Mouse (Mus musculus) embryo, embryonic 11 days (tissue): ENCODE data around the gene Cct5.

Experiments
- DNase-seq: peaks from one replicate; pipeline ENCODE4 v3.0.0-alpha.2; 2015

Gene Cct5

DNA sequence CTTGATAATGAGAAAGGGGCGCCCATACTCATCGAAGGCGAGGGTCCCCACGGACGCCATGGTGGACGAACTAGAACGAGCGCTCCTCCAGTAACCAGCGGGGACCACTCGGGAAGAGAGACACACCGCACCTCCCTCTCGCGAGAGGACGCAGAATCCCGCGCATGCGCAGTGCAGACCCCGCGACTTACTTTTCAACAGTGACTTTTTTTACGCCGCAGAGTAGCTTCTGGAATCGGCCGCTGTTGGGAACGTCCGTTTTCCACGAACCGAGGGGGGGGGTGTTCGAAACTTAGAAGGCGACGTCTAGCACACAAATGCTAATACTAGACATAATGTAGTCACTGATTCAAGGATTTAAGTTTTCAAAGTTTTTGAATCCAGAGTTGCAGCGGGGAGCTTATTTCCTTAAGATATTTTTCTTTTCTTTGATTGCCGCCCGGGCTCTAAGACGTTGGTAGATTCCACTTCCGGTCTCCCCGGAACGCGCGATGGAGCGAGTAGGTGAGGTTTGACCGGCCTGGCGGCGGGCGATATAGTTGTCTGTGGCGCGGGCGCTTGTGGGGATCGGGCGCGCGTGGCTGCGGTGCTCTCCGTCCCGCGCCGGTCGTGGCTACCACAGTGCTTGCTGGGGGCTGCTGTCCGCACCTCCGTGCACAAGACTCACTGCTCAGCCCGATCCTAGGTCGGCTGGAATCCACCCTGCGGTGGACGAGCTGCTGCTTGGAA lies at the start of gene Cct5, which contains the start of gene Fam173b:
Gene Cct5, minus strand, starts transcription at position 159 of the 729 bp plus-strand sequence.
Gene Fam173b, plus strand, starts transcription at position 207 of the 729 bp plus-strand sequence.
- peak; percentile 98 for DNase-seq

DNA sequence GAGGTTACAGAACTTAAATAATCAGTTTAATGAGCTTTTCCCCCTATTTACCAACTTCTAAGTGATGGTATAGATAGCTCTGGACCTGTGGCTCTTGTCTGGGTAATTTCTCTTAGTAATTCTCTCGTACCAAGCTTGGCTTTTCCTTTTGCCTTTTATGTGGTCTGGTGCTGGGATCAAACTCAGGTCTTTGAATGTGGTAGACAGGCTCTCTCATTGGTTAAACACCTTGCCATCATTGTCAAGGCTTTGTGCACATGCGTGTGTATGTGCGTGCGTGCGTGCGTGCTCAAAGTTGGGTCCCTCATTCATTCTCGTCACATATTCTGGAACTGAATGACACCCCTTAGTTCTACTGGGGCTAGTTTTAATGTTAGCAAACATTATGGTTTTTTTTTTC lies 49.2 kb upstream of the Cct5 start:
- DNase-seq = no peak

DNA sequence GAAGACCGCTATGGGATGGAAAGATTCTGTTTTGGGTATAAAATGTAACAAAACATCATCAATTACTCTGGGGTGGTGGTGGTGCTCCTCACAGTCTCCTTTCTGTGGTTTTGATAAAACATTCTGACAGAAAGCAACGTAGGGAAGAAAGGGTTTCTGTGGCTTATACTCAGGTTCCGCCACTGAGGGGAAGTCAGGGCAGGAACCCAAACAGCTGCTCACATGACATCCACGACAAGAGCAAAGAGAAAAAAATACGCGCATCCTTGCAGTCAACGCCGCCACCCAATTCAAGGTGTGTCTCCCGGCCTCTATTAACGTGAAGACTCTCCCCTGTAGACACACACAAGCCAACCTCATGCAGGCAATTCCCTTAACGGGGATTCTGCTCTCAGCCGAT lies 48.1 kb upstream of the Cct5 start:
- DNase-seq = no peak

DNA sequence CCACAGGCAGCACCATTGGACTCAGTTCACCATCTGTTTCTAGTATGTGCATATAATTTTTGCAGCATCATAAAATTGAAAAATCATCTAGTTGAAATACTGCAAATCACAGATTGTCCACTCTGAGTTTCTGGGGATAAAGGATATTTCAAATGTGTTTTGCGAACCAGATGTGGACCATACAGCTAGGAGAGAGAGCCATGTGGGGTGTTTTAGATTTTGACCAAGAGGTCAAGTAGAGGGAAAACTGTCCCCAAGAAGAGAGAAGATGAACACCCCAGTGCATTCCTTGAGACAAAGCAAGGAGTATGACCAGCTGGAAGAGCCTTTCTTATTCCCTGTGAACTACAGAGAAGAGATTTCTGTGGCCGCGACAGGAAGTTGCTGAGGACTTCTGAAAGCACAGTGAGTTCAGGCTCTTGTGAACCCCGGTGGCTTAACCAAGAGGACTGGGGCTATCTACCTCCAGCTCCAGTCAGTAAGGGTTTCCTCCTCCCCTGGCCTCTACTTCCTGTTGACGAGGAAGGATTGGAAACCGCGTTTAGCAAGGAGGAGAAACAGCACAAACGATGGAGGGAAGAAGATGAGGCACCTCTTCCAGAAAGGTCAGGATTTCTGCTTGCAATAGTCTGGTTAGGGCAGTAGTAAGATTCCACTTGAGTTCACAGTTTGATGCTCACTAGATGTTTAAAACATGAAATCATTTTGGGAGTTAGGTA lies 46.4 kb upstream of the Cct5 start:
- no peak for DNase-seq

DNA sequence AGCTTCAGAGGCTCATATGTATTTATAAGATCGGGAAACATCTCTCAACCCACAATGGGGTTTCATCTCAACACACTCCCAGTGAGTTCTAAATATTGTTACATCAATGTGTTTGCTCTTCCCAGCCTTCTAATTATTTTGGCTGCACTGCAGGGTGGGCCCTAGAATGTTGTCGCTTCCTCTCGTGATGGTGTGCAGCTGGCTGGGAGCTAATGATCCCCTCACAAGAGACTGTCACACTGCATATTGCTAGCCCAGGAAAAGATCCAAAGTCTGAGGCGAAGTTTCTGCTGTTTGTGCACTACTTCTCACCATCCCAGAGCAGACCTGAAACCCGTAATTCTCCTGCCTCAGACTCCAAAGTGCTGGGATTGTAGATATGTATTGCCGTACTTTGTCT lies 45.6 kb upstream of the Cct5 start:
- DNase-seq = no peak

DNA sequence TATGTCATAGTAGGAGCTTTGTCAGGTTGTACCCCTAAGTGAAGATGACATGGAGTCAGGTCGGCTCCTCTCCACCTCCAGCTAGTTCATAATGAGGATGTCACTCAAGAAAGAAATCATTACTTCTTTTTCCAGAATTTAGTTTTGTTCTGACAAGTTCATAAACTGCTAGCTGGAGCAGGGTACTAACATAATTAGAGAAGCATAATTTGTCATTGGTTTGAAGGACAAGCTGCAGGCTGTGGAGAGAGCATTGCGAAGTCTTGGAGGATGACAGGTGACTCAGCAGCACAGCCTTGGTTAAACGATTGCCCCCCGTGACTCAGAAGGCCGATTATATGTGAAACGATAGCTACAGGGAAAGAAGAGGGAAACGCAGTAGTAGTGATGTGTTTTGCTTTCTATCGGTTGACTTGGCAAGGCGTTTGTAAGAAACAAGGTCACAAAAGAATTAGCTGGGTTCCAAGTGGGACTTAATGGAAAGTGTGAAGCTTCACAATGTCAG lies 34.5 kb upstream of the Cct5 start:
- no peak for DNase-seq

DNA sequence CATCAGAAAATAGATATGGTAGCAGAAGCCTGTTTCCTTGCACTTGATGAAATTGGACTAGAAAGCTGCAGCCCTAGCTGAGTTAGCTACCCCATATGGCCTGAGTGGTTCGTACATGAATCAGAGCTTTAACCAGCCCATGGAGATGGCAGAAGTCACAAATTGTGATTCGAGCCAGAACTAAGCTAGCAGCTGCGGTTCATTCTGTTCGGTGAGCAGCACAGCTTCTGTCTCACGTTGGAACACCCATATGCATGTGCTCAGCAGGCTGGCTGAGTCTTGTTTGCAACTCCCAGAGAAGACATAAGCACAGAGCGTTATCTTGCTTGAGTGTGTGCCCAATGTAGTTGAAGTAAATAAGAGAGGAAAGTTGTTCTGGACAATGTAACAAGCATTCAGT lies 33.0 kb upstream of the Cct5 start:
- DNase-seq = no peak

DNA sequence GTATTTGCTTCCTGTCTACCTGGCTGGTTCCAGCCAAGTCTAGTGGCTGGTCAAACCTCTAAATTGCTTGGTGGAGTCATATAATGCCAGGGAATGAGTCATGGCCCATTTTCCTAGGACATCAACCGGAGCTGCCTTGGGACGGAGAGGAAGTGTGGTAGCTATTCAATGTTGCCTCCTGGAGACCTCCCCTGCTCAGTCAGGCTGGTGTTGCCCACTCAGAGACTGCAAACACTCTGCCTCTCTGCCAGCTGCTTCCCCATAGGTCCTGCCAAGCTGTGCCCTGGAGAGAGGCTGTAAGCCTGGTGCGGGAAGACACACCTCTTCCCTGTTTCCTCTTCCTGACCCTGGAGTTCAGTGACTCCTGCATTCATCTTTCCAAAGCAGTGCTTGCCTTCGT lies 30.9 kb upstream of the Cct5 start:
- DNase-seq = no peak

DNA sequence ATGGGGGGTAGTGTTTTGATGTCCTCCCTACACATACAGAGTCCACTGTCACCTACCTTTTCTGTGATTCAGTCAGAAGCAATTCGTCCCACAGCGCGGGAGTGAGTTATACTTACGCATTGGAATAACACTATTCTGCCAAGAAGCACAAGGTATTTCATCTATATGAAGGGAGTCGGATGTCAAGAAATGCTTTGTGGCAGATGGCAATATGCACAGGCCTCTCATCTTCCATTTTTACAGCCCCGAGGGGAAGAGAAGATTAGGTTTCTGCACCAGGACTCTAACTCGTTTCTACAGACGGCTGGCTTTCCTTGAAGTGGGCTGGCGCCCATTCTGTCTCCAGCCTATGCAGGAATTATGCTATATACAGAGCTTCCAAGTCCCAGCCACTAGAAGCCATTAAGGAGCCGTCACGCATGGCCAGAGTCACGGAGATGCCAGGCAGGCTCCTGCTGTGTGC lies 29.8 kb upstream of the Cct5 start:
- DNase-seq = peak; percentile 14

DNA sequence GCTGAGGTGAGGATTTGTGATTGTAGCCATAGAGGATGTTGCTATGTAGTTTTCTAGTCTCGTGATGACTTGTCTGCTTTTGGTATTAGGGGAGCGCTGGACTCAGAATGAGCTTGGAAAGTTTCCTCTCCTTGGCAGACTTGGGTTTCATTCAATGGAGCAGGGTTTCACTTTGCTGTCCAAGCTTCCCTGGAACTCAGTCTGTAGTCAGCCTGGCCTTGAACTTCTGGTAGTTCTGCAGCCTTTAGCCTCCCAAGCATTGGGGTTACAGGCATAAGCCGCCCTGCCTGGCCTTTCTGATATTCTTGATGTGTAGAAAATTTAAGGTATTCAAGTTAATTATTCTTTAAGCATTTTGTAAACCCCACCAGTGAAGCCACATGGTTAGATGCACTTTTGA lies 28.0 kb upstream of the Cct5 start:
- no peak for DNase-seq

DNA sequence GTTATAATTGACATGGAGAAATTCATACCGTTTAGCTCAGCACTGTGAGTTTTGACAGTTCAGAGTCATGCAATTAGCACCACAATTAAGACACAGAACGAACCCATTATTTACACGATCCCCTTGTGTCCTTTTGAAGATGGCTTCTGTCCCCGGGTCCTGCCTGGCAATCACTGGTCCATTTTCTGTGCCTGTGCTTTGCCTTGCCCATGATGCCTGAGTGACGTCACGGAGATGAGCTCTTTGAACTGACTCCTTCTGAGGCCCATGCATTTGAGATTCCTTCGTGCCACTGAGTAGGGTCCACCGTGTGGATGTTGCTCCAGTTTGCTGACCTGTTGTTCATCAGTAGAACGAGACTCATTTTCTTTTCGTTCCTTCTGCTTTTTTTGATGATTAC lies 26.6 kb upstream of the Cct5 start:
- DNase-seq = no peak

DNA sequence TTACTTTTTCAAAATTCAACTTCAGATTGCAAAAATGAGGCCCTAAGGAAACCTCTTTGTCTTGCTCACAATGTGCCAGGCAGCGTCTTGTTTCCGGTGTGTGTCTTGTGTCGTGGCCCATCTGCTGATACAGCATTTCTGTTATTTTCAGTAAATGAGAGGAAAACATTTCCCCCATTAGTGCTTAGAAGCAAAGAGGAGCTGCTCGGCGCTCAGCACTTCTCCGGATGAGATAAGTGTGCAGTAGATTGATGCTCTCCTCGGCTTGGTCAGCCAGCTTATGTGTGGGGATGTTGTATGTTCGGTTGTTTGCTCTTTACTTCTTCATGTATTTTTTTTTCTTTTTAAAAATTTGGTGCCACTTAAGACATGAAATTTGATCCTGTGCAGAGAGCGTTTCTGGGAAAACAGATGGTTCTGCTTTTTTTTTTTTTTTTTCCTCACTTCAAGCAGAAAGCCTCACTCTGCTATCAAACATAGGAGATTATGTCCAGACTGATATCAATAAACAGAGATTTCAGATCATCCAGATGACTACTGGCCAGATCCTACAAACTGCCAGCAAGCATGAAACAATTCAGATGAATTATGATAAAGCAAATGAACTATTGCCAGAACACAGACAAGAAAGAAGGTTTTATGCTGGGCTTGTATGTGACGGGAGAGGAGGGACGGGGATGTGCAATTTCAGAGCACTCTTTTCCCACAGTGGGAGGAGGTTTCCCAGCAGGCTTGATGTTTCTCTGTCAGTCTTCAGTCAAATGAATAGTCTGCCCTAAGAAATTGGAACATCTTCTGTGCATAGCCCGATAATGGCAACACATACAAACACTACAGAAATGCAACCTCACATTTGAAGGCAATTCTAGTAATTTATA lies 25.9 kb upstream of the Cct5 start:
- peak; percentile 29 for DNase-seq

DNA sequence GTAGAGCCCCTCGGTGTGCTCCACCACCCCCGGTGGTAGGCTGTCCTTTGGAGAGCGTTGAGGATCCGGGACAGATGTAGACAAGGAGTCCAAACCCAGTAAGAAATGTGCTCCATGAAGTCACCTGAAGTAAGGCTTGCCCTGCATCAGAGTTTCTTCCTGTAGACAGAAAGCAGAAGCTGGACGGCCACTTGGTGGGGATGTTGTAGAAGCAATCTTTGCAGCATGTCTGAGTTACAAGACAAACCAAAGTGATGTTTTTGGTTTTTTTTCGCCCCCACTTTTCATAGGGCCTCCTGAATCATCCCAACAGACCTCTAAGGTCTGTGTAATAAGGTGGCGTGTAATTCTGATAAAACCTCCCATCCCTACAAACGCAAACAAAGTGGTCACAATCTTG lies 17.9 kb upstream of the Cct5 start:
- DNase-seq = no peak

DNA sequence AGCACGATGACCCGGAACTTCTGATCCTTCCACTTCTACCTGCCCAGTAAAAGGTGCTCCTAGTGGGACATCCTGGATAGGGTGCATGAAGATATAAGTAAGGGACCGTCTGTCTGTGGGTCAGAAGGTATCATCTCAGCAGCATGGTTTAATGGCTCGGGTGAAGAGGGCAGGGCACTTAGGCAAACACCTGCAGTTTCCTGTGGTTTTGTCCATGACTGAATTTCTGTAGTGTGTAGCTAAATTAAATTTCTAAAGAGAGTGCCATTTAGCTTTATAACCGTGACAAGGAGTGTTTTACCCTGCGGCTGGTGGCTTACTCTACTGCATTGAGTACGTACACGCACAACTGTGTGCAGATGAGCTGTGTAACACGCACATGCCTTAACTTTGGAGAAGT lies 15.7 kb upstream of the Cct5 start:
- DNase-seq = no peak

DNA sequence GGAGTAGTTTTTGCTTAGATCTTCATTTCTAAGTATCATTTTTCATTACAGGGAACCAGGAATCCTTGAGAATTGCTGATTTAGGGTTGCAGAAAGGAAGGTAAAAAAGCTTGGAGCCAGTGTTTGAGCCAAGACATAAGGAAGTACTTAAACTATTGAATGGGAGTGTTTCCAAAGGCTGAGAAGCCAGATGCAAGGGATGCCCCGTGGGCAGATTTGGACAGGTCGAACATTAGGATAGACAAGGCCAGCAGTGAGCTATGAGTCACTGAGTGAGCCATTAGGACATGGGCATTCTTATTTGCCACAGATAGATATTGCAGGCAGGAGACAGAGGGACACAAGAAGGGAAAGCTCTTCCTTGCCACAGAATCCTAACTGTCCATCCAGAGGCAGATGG lies 13.1 kb upstream of the Cct5 start:
- no peak for DNase-seq

DNA sequence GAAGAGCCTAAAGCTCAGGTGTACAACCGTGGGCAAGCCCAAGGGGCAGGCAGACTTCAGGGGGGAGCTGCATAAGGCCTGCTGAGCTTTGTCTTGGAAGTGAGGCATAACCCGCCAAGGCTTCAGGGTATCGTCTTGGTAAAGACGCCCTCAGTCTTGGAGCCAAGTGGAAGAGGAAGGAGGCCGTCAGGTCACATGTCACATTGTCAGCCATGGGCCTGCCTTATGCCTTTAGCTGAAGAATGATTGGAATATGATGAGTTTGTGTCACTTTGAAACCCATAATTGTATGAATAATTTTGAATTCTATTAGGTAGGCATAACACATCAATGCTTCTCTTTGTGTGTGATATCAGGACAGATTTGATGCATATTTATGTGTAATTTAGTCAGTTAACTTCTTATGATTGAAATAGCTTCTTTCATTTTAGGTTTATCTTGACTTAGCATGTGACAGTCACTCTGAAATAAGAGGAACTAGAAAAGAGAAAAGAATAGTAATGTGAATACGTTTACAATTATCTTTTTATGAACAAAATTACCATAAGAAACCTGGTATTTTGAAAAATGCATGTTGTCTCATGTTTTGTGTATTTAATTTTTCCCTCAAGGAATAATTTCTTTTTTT lies 12.3 kb upstream of the Cct5 start:
- DNase-seq = no peak

DNA sequence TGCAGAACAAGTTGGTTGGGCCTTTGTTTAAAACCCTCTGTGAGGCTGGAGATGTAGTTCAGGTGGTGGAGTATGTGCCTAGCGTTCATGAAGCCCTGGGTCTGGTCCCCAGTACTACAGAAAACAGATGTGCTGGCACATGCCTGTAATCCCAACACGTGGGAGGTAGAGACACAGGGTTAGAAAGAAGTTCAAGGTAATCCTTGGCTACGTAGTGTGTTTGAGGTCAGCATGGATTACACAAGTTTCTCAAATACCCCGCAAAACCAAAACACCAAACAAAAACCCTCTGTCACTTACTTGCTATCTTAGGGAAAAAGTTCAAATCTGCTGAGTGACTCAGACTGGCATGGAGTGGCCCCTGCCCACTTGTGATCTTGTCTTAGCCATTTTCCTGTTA lies 10.4 kb upstream of the Cct5 start:
- no peak for DNase-seq

DNA sequence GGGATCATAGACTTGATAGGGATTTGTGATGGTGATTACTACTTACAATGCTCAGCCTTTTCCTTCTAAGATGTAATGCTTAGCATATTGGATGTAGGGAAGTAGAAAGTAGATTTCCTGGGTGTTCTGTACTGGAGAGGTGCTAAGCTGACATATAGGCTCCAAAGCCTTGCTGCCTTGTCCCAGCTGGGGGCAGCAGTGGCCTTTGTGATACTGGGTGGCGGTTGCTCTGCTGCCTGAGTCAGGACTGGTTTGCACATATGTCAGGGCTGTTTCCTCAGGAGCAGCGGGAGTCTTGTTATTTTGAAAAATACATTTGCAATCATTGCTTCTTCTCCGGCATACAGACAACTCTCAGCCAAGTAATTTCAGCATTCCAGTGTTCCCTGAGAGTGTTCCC lies 9.4 kb upstream of the Cct5 start:
- peak; percentile 63 for DNase-seq

DNA sequence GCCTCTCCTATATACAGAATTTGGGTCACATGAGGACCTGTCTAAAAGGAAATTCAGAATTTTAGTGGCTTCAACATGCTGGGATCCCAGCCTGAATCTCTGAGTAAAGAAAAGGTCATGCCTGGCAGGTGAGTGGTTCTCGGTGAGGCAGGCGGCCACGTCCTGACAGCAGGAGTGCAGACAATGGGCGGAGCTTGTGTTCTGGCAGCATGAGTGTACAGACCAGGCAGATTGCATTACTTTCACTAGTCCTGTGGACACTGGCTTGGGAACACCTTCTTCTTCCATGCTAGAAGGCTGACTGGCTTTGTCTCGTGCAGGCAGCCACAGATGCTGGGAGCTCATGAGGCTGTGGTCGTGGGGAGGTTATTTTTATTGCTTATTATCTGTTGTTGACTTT lies 5.2 kb upstream of the Cct5 start:
- DNase-seq = no peak

DNA sequence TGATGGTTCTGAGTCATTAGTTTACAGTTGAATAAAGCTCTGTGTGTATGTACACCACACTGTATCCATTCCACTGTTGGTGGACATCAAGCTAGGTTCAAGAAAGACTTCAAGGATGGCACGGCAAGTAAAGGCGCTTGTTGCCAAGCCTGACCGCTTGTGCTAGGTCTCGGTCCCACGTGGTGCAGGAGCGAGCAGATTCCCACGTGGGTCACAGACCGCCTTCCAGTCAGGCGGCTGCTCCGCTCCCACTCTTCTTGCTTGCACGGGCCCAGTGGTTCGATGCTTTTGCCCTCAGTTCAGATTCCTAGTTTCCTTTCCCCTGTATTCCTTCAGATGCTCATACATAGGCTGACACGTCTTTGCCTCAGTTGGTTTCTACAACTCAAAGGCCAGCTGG lies 1.5 kb upstream of the Cct5 start:
- DNase-seq = no peak

DNA sequence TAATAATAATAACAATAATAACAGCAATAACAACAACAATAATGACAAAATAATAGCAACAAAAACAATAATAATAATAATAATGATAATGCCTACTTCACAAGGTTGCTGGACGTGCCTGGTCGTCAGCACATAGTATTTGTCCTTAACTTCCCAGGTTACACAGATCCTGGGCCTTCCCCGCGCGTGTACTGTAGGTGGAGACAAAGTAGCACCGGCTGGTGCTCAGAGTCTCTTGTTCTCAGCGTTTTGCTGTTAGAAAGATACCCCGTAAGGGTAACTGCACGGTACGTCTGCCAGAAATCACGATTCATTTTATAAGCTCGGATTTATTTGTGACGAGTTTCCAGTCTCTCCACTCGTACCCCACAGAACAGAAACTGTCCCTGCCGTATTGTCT lies 822 bp upstream of the Cct5 start:
- peak; percentile 81 for DNase-seq

DNA sequence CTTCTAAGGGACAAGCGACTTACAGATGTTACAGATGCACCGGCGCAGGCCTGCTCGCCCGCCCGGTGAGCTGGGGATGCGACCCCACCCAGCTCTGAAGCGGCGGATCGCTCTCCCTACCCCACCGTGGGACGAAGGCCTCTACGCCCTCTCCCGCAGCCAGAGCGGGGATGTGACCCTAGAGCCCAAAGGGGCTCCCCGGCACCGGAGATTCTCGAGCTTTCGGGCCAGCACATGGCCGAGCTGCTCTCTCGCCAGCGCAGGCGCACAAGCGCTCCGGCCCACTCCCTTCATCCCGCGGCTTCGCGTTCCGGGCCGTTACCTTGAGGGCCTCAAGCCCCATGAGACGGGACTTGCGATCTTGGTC lies 342 bp downstream of the Cct5 start:
- DNase-seq = no peak

DNA sequence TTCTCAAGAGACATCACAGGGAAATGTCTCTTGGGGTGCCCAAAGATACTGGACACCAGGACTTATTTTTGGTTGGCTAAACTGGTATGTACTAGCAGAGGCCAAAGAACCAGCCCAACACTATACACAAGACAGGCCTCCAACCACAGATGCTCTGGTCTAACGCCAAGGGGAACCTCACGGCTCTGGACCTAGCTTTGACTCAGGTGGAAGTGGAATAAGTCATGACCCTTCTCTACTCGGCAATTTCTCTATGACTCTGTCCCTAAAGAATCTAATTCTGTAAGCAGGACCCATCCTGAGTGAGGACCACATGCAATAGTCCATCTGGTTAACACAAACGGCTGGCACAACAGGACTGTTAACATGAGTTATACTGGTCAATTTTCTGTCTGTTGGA lies 1.8 kb downstream of the Cct5 start:
- no peak for DNase-seq
